Mouse (Mus musculus): ENCODE data around the gene Bsph2.

Gene Bsph2

GRCm38 (mm10) chr7:13570967-13571366 is at the start of gene Bsph2:
Gene Bsph2, minus strand, starts transcription at chr7:13571067.
- DNase-seq, result no peak

DNA sequence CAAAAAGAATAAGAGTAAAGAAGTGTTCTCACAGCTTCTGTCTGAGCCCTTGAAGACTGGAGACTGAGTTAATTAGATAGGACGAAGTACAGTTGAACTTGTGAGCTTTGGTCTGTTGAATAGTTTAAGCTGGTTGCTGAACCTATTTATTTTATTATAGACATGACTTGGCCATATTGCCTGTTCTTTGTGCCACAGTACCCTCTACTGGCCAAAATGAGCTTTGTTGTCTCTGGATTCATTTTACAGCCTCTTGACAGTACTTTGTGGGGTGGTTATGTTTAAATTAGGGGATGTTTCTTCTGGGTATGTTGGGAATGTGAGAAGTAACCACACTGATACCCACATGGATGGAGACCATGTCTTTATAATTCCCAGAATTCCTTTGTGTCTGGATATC is 59.3 kb downstream of the Bsph2 start:
- no peak for DNase-seq

Data from thymus, postnatal 36 days (tissue).